Mouse (Mus musculus): Measurements from ENCODE around the gene Aqr.

GRCm38 (mm10) chr2:114054129-114054528, 132.7 kb downstream of the Aqr start:
- no peak for TF ChIP-seq CTCF (IDR thresholded peaks at IDR 0.05; ENCODE audit: low read depth, low read length)
- no peak for TF ChIP-seq POLR2A (IDR thresholded peaks at IDR 0.05; ENCODE audit: borderline replicate concordance, low read depth, low read length)
